Mouse (Mus musculus): ENCODE results near the gene Dnajc3.

Gene Dnajc3

GRCm38 (mm10) chr14:118930777-118931176 lies 7.0 kb upstream of the Dnajc3 start:
- DNase-seq (ENCODE audit: low read depth, low spot score), result peak; percentile 54

GRCm38 (mm10) chr14:118931181-118931580 lies 6.6 kb upstream of the Dnajc3 start:
- no peak for DNase-seq (ENCODE audit: low read depth, low spot score)

- DNase-seq (ENCODE audit: low read depth, low spot score), result peak; percentile 71
Measured at GRCm38 (mm10) chr14:118932956-118933355, 4.8 kb upstream of the Dnajc3 start.

GRCm38 (mm10) chr14:118934686-118935085 lies 3.1 kb upstream of the Dnajc3 start:
- DNase-seq (ENCODE audit: low read depth, low spot score), result no peak

GRCm38 (mm10) chr14:118936236-118936635 lies 1.5 kb upstream of the Dnajc3 start:
- DNase-seq (ENCODE audit: low read depth, low spot score), result no peak

- DNase-seq (ENCODE audit: low read depth, low spot score), result peak; percentile 24
Measured at GRCm38 (mm10) chr14:118936952-118937351, 824 bp upstream of the Dnajc3 start.

GRCm38 (mm10) chr14:118938551-118938950 lies 775 bp downstream of the Dnajc3 start:
- peak; percentile 24 for DNase-seq (ENCODE audit: low read depth, low spot score)

GRCm38 (mm10) chr14:118940796-118941495 lies 3.2 kb downstream of the Dnajc3 start:
- peak; percentile 48 for DNase-seq (ENCODE audit: low read depth, low spot score)

- DNase-seq (ENCODE audit: low read depth, low spot score), result peak; percentile 29
Measured at GRCm38 (mm10) chr14:118942076-118942475, 4.3 kb downstream of the Dnajc3 start.

- DNase-seq (ENCODE audit: low read depth, low spot score), result no peak
Measured at GRCm38 (mm10) chr14:118944702-118945101, 6.9 kb downstream of the Dnajc3 start.

GRCm38 (mm10) chr14:118948841-118949240 lies 11.1 kb downstream of the Dnajc3 start:
- DNase-seq (ENCODE audit: low read depth, low spot score), result no peak

GRCm38 (mm10) chr14:118951912-118952583 lies 14.3 kb downstream of the Dnajc3 start:
- DNase-seq (ENCODE audit: low read depth, low spot score), result no peak

- DNase-seq (ENCODE audit: low read depth, low spot score), result no peak
Measured at GRCm38 (mm10) chr14:118958010-118958409, 20.2 kb downstream of the Dnajc3 start.

- DNase-seq (ENCODE audit: low read depth, low spot score), result no peak
Measured at GRCm38 (mm10) chr14:118965356-118966000, 27.7 kb downstream of the Dnajc3 start.

GRCm38 (mm10) chr14:118967646-118968045 lies 29.9 kb downstream of the Dnajc3 start:
- DNase-seq (ENCODE audit: low read depth, low spot score), result no peak

GRCm38 (mm10) chr14:118972268-118972667 lies 34.5 kb downstream of the Dnajc3 start:
- DNase-seq (ENCODE audit: low read depth, low spot score), result no peak

GRCm38 (mm10) chr14:118977136-118977816 lies 39.5 kb downstream of the Dnajc3 start:
- no peak for DNase-seq (ENCODE audit: low read depth, low spot score)

GRCm38 (mm10) chr14:118979571-118980325 lies 42.0 kb downstream of the Dnajc3 start:
- no peak for DNase-seq (ENCODE audit: low read depth, low spot score)

GRCm38 (mm10) chr14:118980358-118980757 lies 42.6 kb downstream of the Dnajc3 start:
- no peak for DNase-seq (ENCODE audit: low read depth, low spot score)

GRCm38 (mm10) chr14:118980890-118981289 lies 43.1 kb downstream of the Dnajc3 start:
- DNase-seq (ENCODE audit: low read depth, low spot score), result no peak

- DNase-seq (ENCODE audit: low read depth, low spot score), result peak; percentile 32
Measured at GRCm38 (mm10) chr14:118981711-118982428, 44.1 kb downstream of the Dnajc3 start.

Data from CD4-positive helper T cell, adult 2 months (primary cell).